Mouse (Mus musculus): Measurements from ENCODE around the gene Klk1. TPM values are rescaled to one million over a fixed set of nuclear protein-coding genes. Genes with fewer than 3 reads are reported as not detected.
A peak's percentile ranks its signal among the peaks of the same experiment; 100 is the strongest.
"Not testable (repeated sequence)": the region's sequence is repeated elsewhere in the genome, so short reads cannot be mapped to it uniquely, and the experiment has no call there.

Gene Klk1
- total RNA-seq (2021), result not detected
- long read RNA-seq, experiment 1, result 0 reads
- long read RNA-seq, experiment 2, result 0 reads

DNA sequence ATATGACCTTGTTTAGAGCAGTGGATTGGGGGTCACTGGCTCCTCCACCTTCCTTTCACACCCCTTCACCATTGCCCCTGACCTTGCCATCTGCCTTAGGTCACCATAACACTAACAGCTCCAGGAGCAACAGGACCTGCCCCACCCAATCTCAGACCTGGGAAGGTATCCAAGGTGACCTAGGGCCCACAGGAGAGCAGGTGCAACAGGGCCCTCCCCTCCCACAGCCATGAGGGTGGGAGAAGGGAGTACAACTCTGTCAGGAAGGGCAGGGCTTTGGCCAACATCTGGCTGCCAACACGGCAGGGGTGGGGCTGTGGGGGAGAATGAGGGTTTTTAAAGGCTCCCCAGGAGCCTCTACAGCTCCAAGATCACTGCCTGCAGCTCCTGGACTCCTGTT is at the start of gene Klk1:
Gene Klk1, plus strand, starts transcription at position 285 of the 400 bp plus-strand sequence.
- no peak for DNase-seq (ENCODE audit: low spot score in 2 of 2)
- intact Hi-C loops (cut with DNase I), result no loop called here

DNA sequence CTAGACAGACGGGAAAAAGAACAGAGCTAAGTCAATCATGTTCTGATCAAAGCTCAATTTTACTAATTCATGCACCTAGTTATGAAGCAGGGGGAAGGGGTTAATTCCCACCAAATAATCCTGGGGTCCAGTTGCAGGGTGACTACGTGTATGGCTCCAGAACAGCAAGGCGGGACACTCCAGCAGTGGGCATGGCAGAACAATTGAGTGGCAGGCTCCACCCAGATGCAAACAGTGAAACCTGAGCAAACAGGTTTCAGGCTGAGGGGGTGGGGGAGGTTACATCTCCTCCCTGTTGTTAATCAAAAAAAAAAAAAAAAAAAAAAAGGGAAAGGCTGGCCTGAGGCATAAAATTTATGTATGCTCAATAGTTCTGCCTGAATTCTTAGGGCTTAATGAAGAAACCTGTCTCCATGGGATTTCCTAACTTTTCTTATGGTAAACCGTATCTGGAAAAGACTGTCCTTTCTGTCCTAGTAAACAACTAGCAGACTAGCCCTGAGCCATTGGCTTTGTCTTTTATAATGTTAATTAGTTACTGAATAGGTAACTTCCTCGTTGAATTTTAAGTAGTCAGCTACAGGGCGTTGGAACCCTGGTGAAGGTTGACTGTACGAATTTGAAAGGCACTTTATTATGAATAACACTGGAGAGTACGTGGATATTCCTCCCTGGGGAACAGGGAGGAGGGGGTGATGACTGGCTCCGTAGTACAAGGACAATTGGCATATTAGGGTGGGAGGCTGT is 45.7 kb upstream of the Klk1 start:
- intact Hi-C loops (cut with DNase I), result no loop called here
- no peak for DNase-seq (ENCODE audit: low spot score in 2 of 2)

DNA sequence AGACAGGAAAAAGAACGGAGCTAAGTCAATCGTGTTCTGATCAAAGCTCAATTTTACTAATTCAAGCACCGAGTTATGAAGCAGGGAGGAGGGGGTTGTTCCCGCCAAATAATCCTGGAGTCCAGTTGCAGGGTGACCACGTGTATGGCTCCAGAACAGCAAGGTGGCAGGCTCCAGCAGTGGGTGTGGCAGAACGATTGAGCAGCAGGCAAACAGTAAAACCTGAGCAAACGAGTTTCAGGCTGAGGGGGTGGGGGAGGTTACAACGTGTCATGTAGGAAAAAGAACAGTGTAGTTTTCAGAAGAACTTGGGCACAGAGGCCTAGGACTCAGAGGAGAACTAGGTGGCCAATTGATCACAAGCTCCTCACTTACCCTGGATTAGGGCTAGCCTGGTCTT is 38.6 kb upstream of the Klk1 start:
- DNase-seq (ENCODE audit: low spot score in 2 of 2); intact Hi-C loops (cut with DNase I): not testable (repeated sequence)

DNA sequence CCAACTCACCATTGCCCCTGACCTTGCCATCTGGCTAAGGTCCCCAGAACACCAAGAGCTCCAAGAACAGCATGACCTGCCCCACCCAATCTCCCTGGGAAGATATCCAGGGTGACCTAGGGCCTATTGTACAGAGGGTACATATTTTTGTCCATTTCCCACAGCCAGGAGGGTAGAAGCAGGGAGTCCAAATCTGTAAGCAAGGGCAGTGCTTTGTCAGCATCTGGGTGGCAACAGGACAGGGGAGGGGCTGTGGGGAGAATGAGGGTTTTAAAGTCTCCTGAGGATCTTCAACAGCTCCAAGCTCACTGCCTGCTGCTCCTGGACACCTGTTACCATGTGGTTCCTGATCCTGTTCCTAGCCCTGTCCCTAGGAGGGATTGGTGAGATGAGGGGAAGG is 37.2 kb upstream of the Klk1 start, which contains the start of gene Klk1b24:
Gene Klk1b24, plus strand, starts transcription at position 301 of the 400 bp plus-strand sequence.
- intact Hi-C loops (cut with DNase I); DNase-seq (ENCODE audit: low spot score in 2 of 2): not testable (repeated sequence)

- DNase-seq (ENCODE audit: low spot score in 2 of 2); intact Hi-C loops (cut with DNase I): not testable (repeated sequence)
Observed at GRCm38 (mm10) chr7:44193466-44193865, 31.7 kb upstream of the Klk1 start.

DNA sequence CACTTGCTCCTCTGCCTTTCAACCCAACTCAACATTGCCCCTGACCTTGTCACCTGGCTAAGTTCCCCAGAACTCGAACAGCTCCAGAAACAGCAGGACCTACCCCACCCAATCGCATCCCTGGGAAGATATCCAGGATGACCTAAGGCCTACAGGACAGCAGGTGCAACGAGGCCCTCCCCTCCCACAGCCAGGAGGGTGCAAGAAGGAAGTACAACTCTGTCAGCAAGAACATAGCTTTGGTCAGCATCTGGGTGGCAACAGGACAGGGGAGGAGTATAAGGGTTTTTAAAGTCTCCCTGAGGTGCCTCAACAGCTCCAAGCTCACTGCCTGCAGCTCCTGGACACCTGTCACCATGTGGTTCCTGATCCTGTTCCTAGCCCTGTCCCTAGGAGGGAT is 27.3 kb upstream of the Klk1 start, which contains the start of gene Klk1b3:
Gene Klk1b3, plus strand, starts transcription at position 301 of the 400 bp plus-strand sequence.
- no peak for DNase-seq (ENCODE audit: low spot score in 2 of 2)
- intact Hi-C loops (cut with DNase I), result no loop called here

- DNase-seq (ENCODE audit: low spot score in 2 of 2); intact Hi-C loops (cut with DNase I): not testable (repeated sequence)
Observed at GRCm38 (mm10) chr7:44207135-44207534, 18.0 kb upstream of the Klk1 start, which contains the start of gene Klk1b4. TSS of gene Klk1b4 (plus strand) at chr7:44207435.

DNA sequence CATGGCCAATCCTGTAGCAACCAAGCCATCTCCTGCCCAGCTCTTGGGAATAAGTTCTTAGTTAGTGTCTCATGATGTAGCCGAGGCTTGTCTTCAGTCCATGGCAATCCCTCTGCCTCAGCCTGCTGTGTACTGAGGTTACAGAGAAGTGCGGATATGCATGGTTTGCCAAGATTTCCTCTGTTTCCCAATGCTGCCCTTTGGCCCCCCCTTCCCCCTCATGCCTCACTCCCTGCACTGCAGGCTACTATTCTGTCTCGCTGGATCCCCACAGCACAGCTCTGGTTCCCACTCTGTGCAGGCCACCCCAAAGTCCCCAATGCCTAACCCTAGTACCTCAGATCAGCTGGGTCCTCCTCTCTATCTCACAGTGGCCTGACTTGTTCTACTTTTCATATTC is 16.9 kb upstream of the Klk1 start:
- no peak for DNase-seq (ENCODE audit: low spot score in 2 of 2)
- intact Hi-C loops (cut with DNase I), result no loop called here

- DNase-seq (ENCODE audit: low spot score in 2 of 2), result no peak
- intact Hi-C loops (cut with DNase I), result no loop called here
Observed at GRCm38 (mm10) chr7:44215645-44216044, 9.5 kb upstream of the Klk1 start, which contains the start of gene Klk1b5. TSS of gene Klk1b5 (plus strand) at chr7:44215945.

GRCm38 (mm10) chr7:44221601-44222000 is 3.6 kb upstream of the Klk1 start:
- intact Hi-C loops (cut with DNase I); DNase-seq (ENCODE audit: low spot score in 2 of 2): not testable (repeated sequence)

- DNase-seq (ENCODE audit: low spot score in 2 of 2); intact Hi-C loops (cut with DNase I): not testable (repeated sequence)
Observed at GRCm38 (mm10) chr7:44222335-44222734, 2.8 kb upstream of the Klk1 start.

- intact Hi-C loops (cut with DNase I), result no loop called here
- DNase-seq (ENCODE audit: low spot score in 2 of 2), result no peak
Observed at GRCm38 (mm10) chr7:44235909-44236308, 10.7 kb downstream of the Klk1 start, which contains the start of gene Gm36864. TSS of gene Gm36864 (plus strand) at chr7:44236177.

GRCm38 (mm10) chr7:44239913-44240312 is 14.8 kb downstream of the Klk1 start:
- intact Hi-C loops (cut with DNase I), result no loop called here
- no peak for DNase-seq (ENCODE audit: low spot score in 2 of 2)

GRCm38 (mm10) chr7:44240712-44241111 is 15.6 kb downstream of the Klk1 start:
- no peak for DNase-seq (ENCODE audit: low spot score in 2 of 2)
- intact Hi-C loops (cut with DNase I), result no loop called here

- intact Hi-C loops (cut with DNase I), result no loop called here
- no peak for DNase-seq (ENCODE audit: low spot score in 2 of 2)
Observed at GRCm38 (mm10) chr7:44241163-44241562, 16.0 kb downstream of the Klk1 start.

- intact Hi-C loops (cut with DNase I), result no loop called here
- no peak for DNase-seq (ENCODE audit: low spot score in 2 of 2)
Observed at GRCm38 (mm10) chr7:44244080-44244479, 18.9 kb downstream of the Klk1 start.

DNA sequence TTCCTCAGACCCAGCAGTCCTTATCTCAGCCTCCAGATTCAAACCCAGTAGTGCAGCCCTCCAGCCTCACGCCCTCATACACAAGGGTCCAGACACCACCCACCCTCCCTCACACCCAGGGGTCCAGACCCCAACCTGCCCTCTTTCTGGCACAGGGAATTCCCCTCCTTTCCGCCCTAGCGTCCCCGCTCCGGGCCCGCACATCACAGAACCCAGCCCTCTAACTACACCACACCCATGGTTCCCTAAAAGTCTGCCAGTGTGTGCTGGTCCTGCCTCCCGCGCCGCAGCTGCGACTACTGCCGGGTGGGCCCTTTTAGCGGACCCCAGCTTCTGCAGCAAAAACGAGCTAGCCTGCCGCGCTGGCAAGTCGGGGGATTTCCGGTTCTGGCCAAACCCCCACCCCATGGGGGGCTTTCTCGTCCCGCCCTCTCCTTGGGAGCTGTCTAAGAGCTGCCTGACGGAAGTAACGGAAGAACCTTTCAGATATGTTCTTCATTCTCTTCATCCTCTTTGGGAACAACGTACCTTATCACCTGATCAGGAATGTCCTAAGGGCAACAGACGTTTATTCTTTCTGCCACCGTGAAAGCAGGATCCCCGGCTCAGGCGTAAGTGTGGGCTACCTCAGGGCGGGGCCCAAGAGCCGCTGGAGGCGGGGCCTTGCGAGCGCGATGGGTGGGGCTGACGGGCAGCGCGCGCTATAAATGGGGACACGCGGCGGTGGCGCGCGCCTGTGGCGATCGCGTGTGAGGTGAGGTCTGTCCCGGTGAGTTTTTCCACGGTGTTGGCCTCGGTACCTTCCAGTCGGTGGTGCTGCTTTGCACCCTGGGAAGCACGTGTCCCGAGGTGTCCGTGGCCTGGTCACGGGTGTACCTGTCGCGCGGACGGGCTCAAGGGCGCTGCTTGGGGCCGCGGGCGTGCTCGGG is 21.2 kb downstream of the Klk1 start, which contains the start of the genes 1700028J19Rik and 2410002F23Rik:
Gene 1700028J19Rik, minus strand, starts transcription at position 641 of the 929 bp plus-strand sequence.
Gene 2410002F23Rik, plus strand, starts transcription at position 668 of the 929 bp plus-strand sequence.
- intact Hi-C loops (cut with DNase I), result no loop called here
- peak; percentile 90 to 92 for DNase-seq (ENCODE audit: low spot score in 2 of 2)

DNA sequence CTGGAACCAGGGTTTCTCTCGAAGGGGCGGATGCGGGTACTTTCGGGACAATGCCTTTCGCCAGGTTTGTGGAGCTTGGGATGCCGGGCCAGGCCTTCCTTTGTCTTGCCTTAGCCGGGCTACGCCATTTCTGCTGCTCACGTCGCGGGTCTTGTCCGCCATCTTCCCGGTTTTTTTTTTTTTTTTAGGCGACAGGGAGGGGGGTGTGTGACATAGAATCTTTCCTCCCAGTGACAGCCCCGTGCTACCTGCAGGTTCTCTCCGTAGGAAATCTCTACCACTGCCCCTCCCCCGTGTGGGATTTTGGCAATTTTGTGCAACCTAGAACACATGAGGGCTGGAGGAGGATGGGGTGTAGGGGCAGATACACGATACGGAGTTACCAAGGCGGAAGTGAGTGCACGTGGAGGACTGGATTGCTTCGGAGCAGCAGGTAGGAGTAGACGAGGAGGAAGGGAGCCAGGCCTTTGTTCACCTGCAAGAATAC is 21.9 kb downstream of the Klk1 start:
- peak in 1 of 2 experiments; percentile 70 for DNase-seq (ENCODE audit: low spot score in 2 of 2)
- intact Hi-C loops (cut with DNase I), result no loop called here

DNA sequence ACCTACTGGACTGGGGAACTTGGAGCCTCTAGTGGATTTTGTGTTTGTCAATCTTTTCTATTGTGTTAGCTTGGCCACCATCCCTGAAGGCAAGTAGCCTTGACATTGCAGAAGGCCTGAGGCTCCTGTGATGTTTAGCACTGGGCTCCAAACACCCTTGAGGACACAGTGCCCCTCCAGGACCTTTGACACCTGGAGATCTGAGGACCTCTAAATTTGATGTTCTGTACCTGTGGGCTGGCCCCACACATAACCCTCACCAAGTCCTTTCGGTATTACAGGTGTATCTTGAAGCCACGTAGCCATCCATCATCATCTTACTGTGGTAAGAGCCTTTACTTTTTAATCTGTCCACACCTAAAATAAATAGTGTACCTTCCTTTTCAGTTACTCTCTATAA is 22.8 kb downstream of the Klk1 start:
- intact Hi-C loops (cut with DNase I), result no loop called here
- DNase-seq (ENCODE audit: low spot score in 2 of 2), result no peak

Data from left cerebral cortex, postnatal 14 days (tissue).